Mouse (Mus musculus): ENCODE measurements at regions not wholly inside any gene's neighbourhood (a gene's known extent, or its start where the extent isn't known, plus 50 kb on each side); places are given as distances from the start of the nearest gene placed in this dataset.

- TF ChIP-seq CTCF (IDR thresholded peaks at IDR 0.05; ENCODE audit: low read depth) (no peak), EP300 (IDR thresholded peaks at IDR 0.05; ENCODE audit: low read depth) (no peak)
Measured at GRCm38 (mm10) chr13:107187258-107187878, 165.4 kb upstream of the Kif2a start.
